Mouse (Mus musculus) heart, postnatal 25 days (tissue): ENCODE measurements around the gene Gm49673. TPM values are rescaled to one million over a fixed set of nuclear protein-coding genes. Genes with fewer than 3 reads are reported as not detected.
"Not testable (repeated sequence)": the region's sequence is repeated elsewhere in the genome, so short reads cannot be mapped to it uniquely, and the experiment has no call there.

Experiments
- DNase-seq: peaks from one replicate; pipeline ENCODE4 v3.0.0; 2022; ENCODE audit warnings: low spot score
- intact Hi-C: fragments of 180-260 bp; cut with DNase I; formaldehyde crosslinking; loops from one replicate; pipeline ENCODE4 v1.15.1; 2025
- total RNA-seq, 2 experiments: library from RNA; stranded (reverse); gene quantifications; 2 replicates each; pipeline ENCODE4 v1.2.3; 2021

Gene Gm49673
- total RNA-seq, 2 experiments from 2014 or later: not detected

DNA sequence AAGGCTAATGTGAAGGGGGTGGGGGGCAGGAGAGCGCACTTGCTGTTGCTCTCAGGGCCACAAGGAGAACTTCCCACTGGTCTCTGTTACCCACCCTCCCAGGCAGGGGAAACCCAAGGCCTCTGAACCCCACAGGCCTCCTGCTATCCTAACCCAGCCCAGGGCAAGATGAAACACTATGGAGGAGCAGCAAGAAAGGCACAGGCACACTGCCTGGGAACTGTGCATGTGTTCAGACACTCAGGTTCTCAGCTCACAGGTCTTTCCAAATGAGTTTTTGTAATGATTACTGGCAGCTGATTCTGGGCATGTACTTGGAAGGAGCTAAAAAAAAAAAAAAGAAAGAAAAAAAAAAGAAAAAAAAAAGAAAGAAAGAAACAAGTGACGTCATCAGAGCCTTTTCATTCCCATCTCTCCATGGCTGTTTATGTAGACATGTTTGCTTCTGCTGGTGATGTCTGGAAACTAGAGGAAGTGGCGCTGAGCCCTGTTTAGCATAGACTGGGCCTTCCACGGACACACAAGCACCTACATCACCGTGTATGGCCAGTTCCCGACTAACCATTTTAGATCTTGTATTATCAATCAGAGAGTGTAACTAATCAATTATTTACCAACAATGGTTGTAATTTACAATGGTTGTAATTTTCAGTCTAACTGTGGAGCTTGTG lies 91.5 kb downstream of the Gm49673 start:
- DNase-seq, intact Hi-C loops: not testable (repeated sequence)

DNA sequence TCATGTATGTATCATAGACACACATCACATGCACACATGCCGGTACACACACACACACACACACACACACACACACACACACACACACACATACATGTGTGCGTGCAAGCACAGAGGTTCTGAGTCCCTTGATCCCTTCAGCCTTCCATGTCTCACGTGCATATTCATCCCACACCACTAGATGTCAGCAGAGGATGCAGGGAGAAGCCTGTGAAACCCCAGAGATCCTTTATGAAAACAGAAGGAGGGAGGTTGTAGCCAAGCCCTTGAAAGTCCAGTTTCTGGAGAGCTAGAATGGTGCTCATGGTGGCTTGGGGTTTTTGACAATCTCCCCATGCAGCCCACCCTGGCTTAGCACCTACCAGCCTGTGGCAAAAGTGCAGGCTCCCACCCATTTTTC lies 96.3 kb downstream of the Gm49673 start:
- DNase-seq: peak; percentile 16
- intact Hi-C loops: not testable (repeated sequence)

DNA sequence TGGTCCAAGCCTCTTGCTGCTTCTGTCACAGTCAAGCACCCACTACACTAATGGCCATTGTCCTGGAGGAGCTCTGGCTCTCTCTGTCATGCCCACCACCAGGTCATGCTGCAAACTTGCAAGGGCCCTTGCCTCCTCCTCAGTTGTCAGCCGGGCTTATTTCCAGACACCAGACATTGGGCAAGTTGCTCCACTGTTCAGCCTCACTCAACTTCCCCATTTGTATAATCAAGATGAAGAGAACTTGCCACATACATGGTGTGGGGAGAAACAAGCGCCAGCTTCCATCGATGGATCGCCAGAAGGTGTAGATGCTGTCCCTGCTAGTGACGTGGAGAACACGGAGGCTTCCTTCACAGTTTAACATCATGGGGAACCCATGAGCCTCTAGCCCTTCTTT lies 97.4 kb downstream of the Gm49673 start:
- DNase-seq, intact Hi-C loops: not testable (repeated sequence)

DNA sequence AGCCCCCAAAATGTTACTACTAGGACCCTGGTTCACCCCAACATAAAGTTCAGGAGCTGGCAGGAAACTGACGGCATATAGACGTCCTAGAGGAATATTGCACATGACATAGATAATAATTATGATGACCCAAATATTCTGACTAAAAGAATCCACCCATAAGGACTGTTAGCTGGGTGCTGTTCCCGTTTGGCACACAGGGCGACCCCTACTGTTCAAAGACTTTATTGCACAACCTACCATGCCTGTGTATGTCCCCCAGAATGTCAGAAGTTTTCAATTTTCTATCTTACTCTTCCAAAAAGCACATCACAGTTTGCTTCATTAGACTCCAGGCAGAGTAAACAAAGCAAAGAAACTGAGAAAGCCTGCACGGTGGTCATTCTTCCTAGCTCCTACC lies 101.4 kb downstream of the Gm49673 start:
- DNase-seq, intact Hi-C loops: not testable (repeated sequence)

DNA sequence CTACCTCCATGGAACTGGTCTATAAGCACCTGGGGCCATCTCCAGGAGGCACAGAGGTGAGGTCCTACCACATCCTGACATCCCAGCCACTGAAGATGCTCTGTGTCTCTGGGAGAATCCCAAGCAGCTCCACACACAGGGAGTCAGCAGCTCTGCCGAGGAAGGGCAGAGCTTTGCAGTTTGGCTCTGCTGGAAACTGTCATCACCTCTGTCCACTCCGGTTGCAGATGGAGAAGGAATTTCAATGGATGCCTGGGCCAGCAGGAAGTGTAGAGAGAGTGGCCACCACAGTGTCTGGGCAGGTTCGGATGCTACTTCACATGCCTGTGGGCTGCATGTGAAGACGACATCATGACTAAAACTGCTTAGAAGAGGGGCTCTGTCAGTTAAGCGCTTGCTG lies 106.4 kb downstream of the Gm49673 start:
- DNase-seq, intact Hi-C loops: not testable (repeated sequence)

DNA sequence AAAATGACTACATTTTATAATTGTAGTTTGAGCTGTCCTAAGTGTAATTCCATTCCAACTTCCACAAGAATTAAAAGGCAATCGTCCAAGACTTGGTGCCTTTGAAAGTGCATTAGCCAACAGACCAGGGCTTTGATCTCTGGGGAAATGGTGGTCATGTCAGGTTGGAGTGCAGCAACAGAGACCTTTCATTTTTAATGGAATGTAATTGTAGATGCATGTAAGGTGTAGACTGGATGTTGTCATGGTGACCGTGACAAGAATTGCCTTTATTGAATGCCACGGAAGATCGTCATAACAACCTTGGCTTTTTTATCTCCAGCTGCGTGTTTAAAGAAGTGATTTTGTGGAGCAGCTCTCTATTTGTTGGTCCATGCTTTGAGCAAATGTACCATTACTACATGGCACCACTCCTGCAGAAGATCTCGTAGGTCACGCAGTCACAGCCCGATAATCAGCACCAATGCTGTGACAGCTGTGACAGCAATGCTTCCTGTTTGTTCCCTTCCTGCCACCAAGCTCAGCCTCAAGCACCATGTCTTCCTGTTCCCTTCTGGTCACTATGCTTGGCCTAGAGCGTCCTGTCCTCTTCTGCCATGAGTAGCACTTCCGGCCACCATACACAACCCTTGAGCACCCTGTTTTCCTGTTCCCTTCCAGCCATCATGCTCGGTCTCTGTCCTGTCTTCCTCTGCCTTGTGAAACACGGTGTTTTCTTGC lies 107.5 kb downstream of the Gm49673 start:
- intact Hi-C loops, DNase-seq: not testable (repeated sequence)

DNA sequence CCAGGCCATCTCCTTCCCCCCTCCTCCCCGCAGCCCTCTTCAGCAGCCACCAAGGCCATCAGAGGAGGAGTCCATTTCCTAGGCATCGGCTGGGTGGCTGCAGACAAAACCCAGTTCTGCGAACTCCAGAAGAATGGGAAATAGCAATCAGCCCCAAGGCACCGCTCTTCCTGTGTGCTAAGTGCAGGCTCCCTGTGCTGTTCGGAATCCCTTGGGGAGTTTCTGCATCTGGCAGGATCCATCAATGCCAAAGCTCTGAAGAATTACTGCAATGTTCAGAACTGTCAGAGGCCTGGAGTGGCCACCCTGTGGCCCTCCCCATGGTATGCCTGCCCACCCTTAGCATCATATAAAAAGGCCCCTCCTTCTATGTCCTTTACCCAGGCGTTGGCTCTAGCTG lies 110.6 kb downstream of the Gm49673 start:
- intact Hi-C loops, DNase-seq: not testable (repeated sequence)

Other genes starting within 250 kb of the Gm49673 start
- gene Tagap, start 221.8 kb downstream of the Gm49673 start, total RNA-seq: 1 to 10 TPM; 1.8 to 2.6 TPM
- gene Rsph3a, start 202.2 kb downstream of the Gm49673 start, total RNA-seq: 10 to 100 TPM; 27.5 to 39.6 TPM
- 10 to 100 TPM; 20.2 to 25.2 TPM for gene Rnaset2a, start 309 bp upstream of the Gm49673 start, total RNA-seq
- gene Fgfr1op, start 17.7 kb upstream of the Gm49673 start, total RNA-seq: 10 to 100 TPM; 12.3 to 13.8 TPM
- not detected for gene Ccr6, start 88.3 kb upstream of the Gm49673 start, total RNA-seq
- gene Mpc1, start 135.1 kb upstream of the Gm49673 start, total RNA-seq: 100 to 1,000 TPM; 784 to 801 TPM
- gene Sft2d1, start 163.3 kb upstream of the Gm49673 start, total RNA-seq: 10 to 100 TPM; 15.9 to 17.6 TPM
- under 1 TPM; 0.25 to 0.44 TPM for gene Prr18, start 189.7 kb upstream of the Gm49673 start, total RNA-seq
- gene T2, start 208.2 kb upstream of the Gm49673 start, total RNA-seq: under 1 TPM; 0.31 to 0.47 TPM